Mouse (Mus musculus): ENCODE measurements at regions not wholly inside any gene's neighbourhood (a gene's known extent, or its start where the extent isn't known, plus 50 kb on each side); places are given as distances from the start of the nearest gene placed in this dataset.

DNA sequence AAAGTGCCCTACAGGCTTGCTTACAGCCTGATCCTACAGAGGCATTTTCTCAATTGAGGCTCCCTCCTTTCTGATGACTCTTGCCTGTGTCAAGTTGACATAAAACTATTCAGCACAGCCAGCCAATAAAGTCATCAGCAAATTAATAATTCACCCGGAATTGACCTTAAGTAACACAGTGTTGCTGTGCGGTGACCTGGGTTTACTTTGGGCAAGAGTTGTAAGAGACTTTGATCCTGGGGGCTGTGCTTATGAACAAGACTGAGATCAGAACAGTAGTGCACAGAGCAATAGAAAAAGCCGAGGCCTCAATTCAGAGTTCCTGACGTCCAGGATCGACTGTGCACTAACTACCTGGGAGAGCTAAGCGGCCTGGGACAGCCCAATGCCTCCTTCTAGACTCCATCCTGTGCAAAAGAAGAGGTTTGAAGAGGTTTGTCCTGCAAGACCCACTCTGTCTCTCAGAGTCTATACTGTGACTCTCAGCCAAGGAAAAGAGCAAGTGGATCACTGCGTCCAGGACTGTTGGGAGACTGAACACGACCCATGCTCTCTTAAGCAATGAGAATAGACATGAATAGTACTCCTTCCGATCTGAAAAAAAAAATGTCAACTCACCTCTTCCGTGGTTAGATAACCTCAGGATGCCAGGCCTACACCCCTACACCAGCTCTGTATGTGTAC, 208.7 kb upstream of the Cadm1 start:
- H3K27ac ChIP-seq (ENCODE audit: control insufficient read depth, insufficient read depth, low read depth, low read length, poor library complexity): no peak overlapping the region
- 78% methylated on average over 10 of the region's 10 CpGs for WGBS
- no peaks in the 10 kb centered on the region for H3K4me1 ChIP-seq (ENCODE audit: control insufficient read depth, insufficient read depth, low read length)
- no peak overlapping the region for H3K4me3 ChIP-seq (replicated peaks; ENCODE audit: control insufficient read depth, low read depth, low read length)
- TF ChIP-seq POLR2A (IDR thresholded peaks at IDR 0.05; ENCODE audit: borderline replicate concordance, control insufficient read depth, low read depth, low read length) (no peak), CTCF (IDR thresholded peaks at IDR 0.05; ENCODE audit: control insufficient read depth, insufficient read depth, low read length) (no peak)

- no peaks in the 10 kb centered on the region for H3K4me1 ChIP-seq (ENCODE audit: control insufficient read depth, insufficient read depth, low read length)
- no peak for TF ChIP-seq CTCF (IDR thresholded peaks at IDR 0.05; ENCODE audit: control insufficient read depth, insufficient read depth, low read length)
- no peak for TF ChIP-seq POLR2A (IDR thresholded peaks at IDR 0.05; ENCODE audit: borderline replicate concordance, control insufficient read depth, low read depth, low read length)
- 75% methylated on average over 5 of the region's 5 CpGs for WGBS
- no peak overlapping the region for H3K27ac ChIP-seq (ENCODE audit: control insufficient read depth, insufficient read depth, low read depth, low read length, poor library complexity)
- H3K4me3 ChIP-seq (replicated peaks; ENCODE audit: control insufficient read depth, low read depth, low read length): no peak overlapping the region
Measured at GRCm38 (mm10) chr9:47322293-47322692, 207.7 kb upstream of the Cadm1 start.

GRCm38 (mm10) chr9:47323051-47323450, 206.9 kb upstream of the Cadm1 start:
- TF ChIP-seq POLR2A (IDR thresholded peaks at IDR 0.05; ENCODE audit: borderline replicate concordance, control insufficient read depth, low read depth, low read length) (no peak), CTCF (IDR thresholded peaks at IDR 0.05; ENCODE audit: control insufficient read depth, insufficient read depth, low read length) (no peak)
- no peaks in the 10 kb centered on the region for H3K4me1 ChIP-seq (ENCODE audit: control insufficient read depth, insufficient read depth, low read length)
- no peak overlapping the region for H3K4me3 ChIP-seq (replicated peaks; ENCODE audit: control insufficient read depth, low read depth, low read length)
- H3K27ac ChIP-seq (ENCODE audit: control insufficient read depth, insufficient read depth, low read depth, low read length, poor library complexity): no peak overlapping the region
- WGBS: 76% methylated on average over 5 of the region's 5 CpGs

- WGBS: 95% methylated on average over 2 of the region's 2 CpGs
- TF ChIP-seq POLR2A (IDR thresholded peaks at IDR 0.05; ENCODE audit: borderline replicate concordance, control insufficient read depth, low read depth, low read length) (no peak), CTCF (IDR thresholded peaks at IDR 0.05; ENCODE audit: control insufficient read depth, insufficient read depth, low read length) (no peak)
- no peak overlapping the region for H3K4me3 ChIP-seq (replicated peaks; ENCODE audit: control insufficient read depth, low read depth, low read length)
- H3K4me1 ChIP-seq (ENCODE audit: control insufficient read depth, insufficient read depth, low read length): no peaks in the 10 kb centered on the region
- no peak overlapping the region for H3K27ac ChIP-seq (ENCODE audit: control insufficient read depth, insufficient read depth, low read depth, low read length, poor library complexity)
Measured at GRCm38 (mm10) chr9:47327575-47327974, 202.4 kb upstream of the Cadm1 start.

GRCm38 (mm10) chr9:47332929-47333328, 197.0 kb upstream of the Cadm1 start:
- no peak for TF ChIP-seq POLR2A (IDR thresholded peaks at IDR 0.05; ENCODE audit: borderline replicate concordance, control insufficient read depth, low read depth, low read length)
- no peak for TF ChIP-seq CTCF (IDR thresholded peaks at IDR 0.05; ENCODE audit: control insufficient read depth, insufficient read depth, low read length)
- H3K4me3 ChIP-seq (replicated peaks; ENCODE audit: control insufficient read depth, low read depth, low read length): no peak overlapping the region
- 8% methylated on average over 4 of the region's 4 CpGs for whole genome bisulfite sequencing
- no peak overlapping the region for H3K27ac ChIP-seq (ENCODE audit: control insufficient read depth, insufficient read depth, low read depth, low read length, poor library complexity)
- no peaks in the 10 kb centered on the region for H3K4me1 ChIP-seq (ENCODE audit: control insufficient read depth, insufficient read depth, low read length)

DNA sequence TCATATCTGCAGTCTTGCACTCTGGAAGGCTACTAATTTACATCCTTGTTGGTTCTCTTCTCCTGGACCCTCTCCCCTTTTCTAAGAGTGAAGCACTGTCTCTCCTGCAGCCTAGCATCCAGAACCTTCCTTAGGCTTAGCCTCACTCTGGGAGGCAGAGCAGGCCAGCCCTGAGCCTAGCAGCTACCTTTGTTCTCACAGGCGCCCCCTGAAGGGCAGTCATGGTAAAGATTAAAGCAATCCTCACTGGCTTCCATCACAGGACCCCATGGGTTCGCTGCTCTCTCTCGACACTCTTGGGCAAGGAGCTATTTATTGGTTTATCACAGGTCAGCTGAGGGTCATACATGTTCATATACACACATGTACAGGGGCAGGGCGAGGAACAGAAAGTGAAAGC, 191.8 kb upstream of the Cadm1 start:
- Histone ChIP-seq H3K4me3 (replicated peaks; ENCODE audit: control insufficient read depth, low read depth, low read length) (no peak overlapping the region), H3K27ac (ENCODE audit: control insufficient read depth, insufficient read depth, low read depth, low read length, poor library complexity) (no peak overlapping the region), H3K4me1 (ENCODE audit: control insufficient read depth, insufficient read depth, low read length) (no peaks in the 10 kb centered on the region)
- no peak for TF ChIP-seq POLR2A (IDR thresholded peaks at IDR 0.05; ENCODE audit: borderline replicate concordance, control insufficient read depth, low read depth, low read length)
- TF ChIP-seq CTCF (IDR thresholded peaks at IDR 0.05; ENCODE audit: control insufficient read depth, insufficient read depth, low read length): 0 out of 2 replicates have a peak, but pooled peaks have one; percentile 6
- WGBS: 53% methylated on average over 4 of the region's 4 CpGs

GRCm38 (mm10) chr9:47346527-47347111, 183.4 kb upstream of the Cadm1 start:
- Histone ChIP-seq H3K4me3 (replicated peaks; ENCODE audit: control insufficient read depth, low read depth, low read length) (no peak overlapping the region), H3K4me1 (ENCODE audit: control insufficient read depth, insufficient read depth, low read length) (no peaks in the 10 kb centered on the region), H3K27ac (ENCODE audit: control insufficient read depth, insufficient read depth, low read depth, low read length, poor library complexity) (no peak overlapping the region)
- WGBS: 45% methylated on average over 2 of the region's 2 CpGs
- no peak for TF ChIP-seq CTCF (IDR thresholded peaks at IDR 0.05; ENCODE audit: control insufficient read depth, insufficient read depth, low read length)
- TF ChIP-seq POLR2A (IDR thresholded peaks at IDR 0.05; ENCODE audit: borderline replicate concordance, control insufficient read depth, low read depth, low read length): no peak

DNA sequence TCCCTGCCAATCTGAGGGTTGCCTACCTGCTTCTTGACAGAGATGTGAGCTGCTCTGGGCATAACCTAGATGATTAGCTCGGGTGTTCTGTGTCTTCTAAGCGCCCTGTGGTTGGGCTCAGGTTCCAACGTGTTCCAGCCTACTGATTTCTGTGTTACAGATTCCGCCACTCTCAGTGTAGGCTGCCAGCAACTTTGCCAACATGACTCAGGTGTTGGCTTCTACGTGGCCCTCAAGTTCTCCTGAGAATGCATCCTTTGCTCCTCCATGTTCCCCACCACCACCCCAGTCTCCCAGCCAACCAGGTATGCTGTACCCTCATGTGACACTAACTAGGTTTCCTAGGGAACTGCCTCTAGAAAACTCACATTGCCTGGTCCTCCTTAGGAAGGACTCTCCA, 179.7 kb upstream of the Cadm1 start:
- Histone ChIP-seq H3K4me3 (replicated peaks; ENCODE audit: control insufficient read depth, low read depth, low read length) (no peak overlapping the region), H3K27ac (ENCODE audit: control insufficient read depth, insufficient read depth, low read depth, low read length, poor library complexity) (no peak overlapping the region), H3K4me1 (ENCODE audit: control insufficient read depth, insufficient read depth, low read length) (no peaks in the 10 kb centered on the region)
- WGBS: 70% methylated on average over 5 of the region's 5 CpGs
- TF ChIP-seq CTCF (IDR thresholded peaks at IDR 0.05; ENCODE audit: control insufficient read depth, insufficient read depth, low read length): no peak
- TF ChIP-seq POLR2A (IDR thresholded peaks at IDR 0.05; ENCODE audit: borderline replicate concordance, control insufficient read depth, low read depth, low read length): no peak

Measured in bone marrow, adult 2 months (tissue).